Mouse (Mus musculus) C2C12 (cell line): Measurements from ENCODE around the gene Nol12. TPM values are rescaled to one million over a fixed set of nuclear protein-coding genes. Genes with fewer than 3 reads are reported as not detected.

ENCODE experiments used
- H3K27me3 ChIP-seq: one replicate; pipeline ENCODE4 v1.6.1; 2011; ENCODE audit not compliant: control insufficient read depth, insufficient read depth, insufficient read length
- H3K36me3 ChIP-seq: one replicate; pipeline ENCODE4 v1.6.1; 2011; ENCODE audit not compliant: control insufficient read depth, insufficient read depth
- H3K4me3 ChIP-seq: one replicate; pipeline ENCODE4 v1.5.1; 2011; ENCODE audit warnings: mild to moderate bottlenecking, control low read depth; ENCODE audit not compliant: poor library complexity, insufficient read depth, severe bottlenecking
- H3K79me2 ChIP-seq: one replicate; pipeline ENCODE4 v1.6.1; 2011; ENCODE audit not compliant: control insufficient read depth, insufficient read depth
- H3K79me3 ChIP-seq: one replicate; pipeline ENCODE4 v1.6.1; 2011; ENCODE audit warnings: low read depth, control low read depth
- H3ac ChIP-seq: one replicate; pipeline ENCODE3; 2011; ENCODE audit warnings: low read depth; ENCODE audit not compliant: control insufficient read depth, insufficient read length
- CEBPB ChIP-seq: IDR thresholded peaks from one replicate; pipeline ENCODE4 v1.6.1; 2011; ENCODE audit warnings: low read depth, mild to moderate bottlenecking, control low read depth, moderate library complexity
- CTCF ChIP-seq: IDR thresholded peaks from one replicate; pipeline ENCODE4 v1.5.1; 2011; ENCODE audit not compliant: control insufficient read depth, insufficient read depth, insufficient read length
- FOSL1 ChIP-seq: IDR thresholded peaks from one replicate; pipeline ENCODE4 v1.8.0; 2011; ENCODE audit warnings: mild to moderate bottlenecking, low read length; ENCODE audit not compliant: poor library complexity, insufficient read depth, severe bottlenecking
- MAX ChIP-seq: IDR thresholded peaks from one replicate; pipeline ENCODE4 v1.6.1; 2011; ENCODE audit warnings: mild to moderate bottlenecking, control low read depth
- MYOD1 ChIP-seq: IDR thresholded peaks from one replicate; pipeline ENCODE4 v1.6.1; 2011; ENCODE audit warnings: low read depth; ENCODE audit not compliant: control insufficient read depth, insufficient read length
- MYOG ChIP-seq: IDR thresholded peaks from one replicate; pipeline ENCODE4 v1.6.1; 2011; ENCODE audit not compliant: control insufficient read depth, insufficient read length; ENCODE audit errors: extremely low read depth
- USF1 ChIP-seq: IDR thresholded peaks from one replicate; pipeline ENCODE4 v1.6.1; 2011; ENCODE audit warnings: low read depth, mild to moderate bottlenecking, control low read depth, moderate library complexity
- microRNA-seq: library from miRNA; unstranded; fragments of <30 nt; microRNA quantifications from one replicate; pipeline ENCODE4, GENCODE M21; 2019; ENCODE audit warnings: borderline microRNAs expressed
- polyA plus RNA-seq: library from polyadenylated mRNA; unstranded; fragments of >200 nt; fragmentation: generic; extraction: Trizol; gene quantifications from one replicate; pipeline ENCODE4 v1.2.1, GENCODE M21; 2012; ENCODE audit warnings: missing spikeins

The Nol12 gene
- polyA plus RNA-seq, 1 experiment = 108 TPM

- Histone ChIP-seq H3K36me3 (peaks cover 48% of the 10 kb centered on the region), H3K4me3 (no peak overlapping the region), H3ac (no peak overlapping the region), H3K27me3 (no peaks in the 10 kb centered on the region), H3K79me3 (peaks cover 6% of the 10 kb centered on the region), H3K79me2 (peaks cover 32% of the 10 kb centered on the region)
- no peak for TF ChIP-seq MAX
Observed at GRCm38 (mm10) chr15:78989152-78990092, 54.7 kb downstream of the Nol12 start.

- Histone ChIP-seq H3K27me3 (no peaks in the 10 kb centered on the region), H3K79me3 (peaks cover 2% of the 10 kb centered on the region), H3K36me3 (peaks cover 48% of the 10 kb centered on the region), H3ac (no peak overlapping the region), H3K4me3 (no peak overlapping the region), H3K79me2 (peaks cover 26% of the 10 kb centered on the region)
- TF ChIP-seq MYOG = no peak
- TF ChIP-seq MYOD1 = no peak
Observed at GRCm38 (mm10) chr15:78990093-78990463, 55.3 kb downstream of the Nol12 start.

DNA sequence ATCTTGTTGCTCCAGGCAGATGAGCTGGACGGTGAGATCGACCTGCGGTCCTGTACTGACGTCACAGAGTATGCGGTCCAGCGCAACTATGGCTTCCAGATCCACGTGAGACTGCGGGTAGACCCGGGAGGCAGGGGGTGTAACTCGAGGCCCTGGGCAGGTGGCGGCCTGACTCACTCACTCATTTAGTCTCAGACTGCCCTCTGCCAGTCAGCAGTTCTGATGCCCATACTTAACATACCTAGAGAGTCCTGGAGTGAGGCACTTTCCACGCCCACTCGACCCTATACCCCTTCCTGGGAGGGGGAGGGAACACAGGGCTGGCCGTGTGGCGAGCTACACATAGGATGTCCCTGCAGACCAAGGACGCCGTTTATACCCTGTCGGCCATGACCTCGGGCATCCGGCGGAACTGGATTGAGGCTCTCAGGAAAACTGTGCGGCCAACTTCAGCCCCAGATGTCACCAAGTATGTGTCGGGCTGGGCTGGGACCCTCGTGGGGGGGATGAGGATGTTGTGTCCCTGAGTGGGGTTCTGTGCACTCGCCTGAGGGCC, 56.3 kb downstream of the Nol12 start:
- Histone ChIP-seq H3ac (no peak overlapping the region), H3K27me3 (no peaks in the 10 kb centered on the region), H3K79me2 (peaks cover 16% of the 10 kb centered on the region), H3K36me3 (peaks cover 48% of the 10 kb centered on the region), H3K4me3 (no peak overlapping the region), H3K79me3 (no peaks in the 10 kb centered on the region)
- TF ChIP-seq MYOG (no peak), MAX (no peak), CTCF (no peak), USF1 (no peak), CEBPB (no peak), FOSL1 (no peak), MYOD1 (no peak)

DNA sequence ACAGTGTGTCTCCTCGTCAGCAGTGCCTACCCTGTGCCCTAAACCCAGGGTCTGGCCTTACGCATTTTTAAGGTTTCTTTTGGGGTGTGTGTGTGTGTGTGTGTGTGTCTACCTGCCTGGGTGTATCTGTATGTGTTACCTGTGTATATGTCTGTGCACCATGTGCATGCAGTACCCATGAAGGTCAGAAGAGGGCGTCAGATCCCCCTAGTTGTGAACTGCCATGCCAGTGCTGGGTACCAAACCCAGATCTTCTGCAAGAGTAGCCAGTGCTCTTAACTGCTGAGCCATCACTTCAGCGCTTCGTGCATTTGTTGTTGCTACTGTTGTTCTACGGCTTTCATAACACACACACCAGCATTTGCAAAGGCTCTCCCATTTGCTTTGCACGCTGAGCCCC, 57.5 kb downstream of the Nol12 start:
- H3K36me3 ChIP-seq = peaks cover 48% of the 10 kb centered on the region
- no peak for TF ChIP-seq USF1
- no peak for TF ChIP-seq MYOG
- no peak for TF ChIP-seq MYOD1
- no peak for TF ChIP-seq MAX
- TF ChIP-seq CTCF = no peak
- TF ChIP-seq FOSL1 = no peak
- no peak for TF ChIP-seq CEBPB
- no peaks in the 10 kb centered on the region for H3K79me3 ChIP-seq
- H3ac ChIP-seq = no peak overlapping the region
- H3K79me2 ChIP-seq = peaks cover 4% of the 10 kb centered on the region
- H3K4me3 ChIP-seq = no peak overlapping the region
- no peaks in the 10 kb centered on the region for H3K27me3 ChIP-seq

DNA sequence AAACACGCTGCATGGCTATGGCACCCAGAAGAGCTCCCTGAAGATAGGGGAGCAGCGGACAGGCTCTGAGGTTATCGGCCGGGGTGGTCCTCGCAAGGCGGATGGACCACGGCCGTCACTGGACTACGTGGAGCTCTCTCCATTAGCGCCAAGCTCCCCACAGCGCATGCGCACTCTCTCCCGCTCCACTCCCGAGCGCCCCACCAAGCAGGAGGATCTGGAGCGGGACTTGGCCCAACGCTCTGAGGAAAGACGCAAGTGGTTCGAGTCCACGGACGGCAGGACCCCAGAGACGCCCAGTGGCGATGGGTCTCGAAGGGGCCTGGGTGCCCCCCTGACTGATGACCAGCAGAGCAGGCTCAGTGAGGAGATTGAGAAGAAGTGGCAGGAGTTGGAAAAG, 58.2 kb downstream of the Nol12 start:
- no peak for TF ChIP-seq MYOG
- TF ChIP-seq USF1 = no peak
- no peak overlapping the region for H3ac ChIP-seq
- no peaks in the 10 kb centered on the region for H3K27me3 ChIP-seq
- no peaks in the 10 kb centered on the region for H3K79me3 ChIP-seq
- H3K4me3 ChIP-seq = no peak overlapping the region
- no peaks in the 10 kb centered on the region for H3K79me2 ChIP-seq
- H3K36me3 ChIP-seq = peaks cover 48% of the 10 kb centered on the region

Small RNA genes lying within 50 kb of the gene (microRNA-seq; reads per million reads assigned to microRNA genes)
- gene Mir6955 = 0.24 reads per million

Other genes with a start within 250 kb of the Nol12 start
- gene Elfn2, start 216.2 kb upstream of the Nol12 start, polyA plus RNA-seq = not detected
- gene Mfng, start 161.5 kb upstream of the Nol12 start, polyA plus RNA-seq = not detected
- 0.73 TPM for gene Card10, start 131.9 kb upstream of the Nol12 start, polyA plus RNA-seq
- gene Cdc42ep1, start 92.3 kb upstream of the Nol12 start, polyA plus RNA-seq = 55.2 TPM
- gene Lgals2, start 79.4 kb upstream of the Nol12 start, polyA plus RNA-seq = 1.3 TPM
- gene Gga1, start 57.7 kb upstream of the Nol12 start, polyA plus RNA-seq = 71.2 TPM
- 0.07 TPM for gene Gm49510, start 35.3 kb upstream of the Nol12 start, polyA plus RNA-seq
- 23.4 TPM for gene Sh3bp1, start 35.2 kb upstream of the Nol12 start, polyA plus RNA-seq
- gene Pdxp, start 21.0 kb upstream of the Nol12 start, polyA plus RNA-seq = 25.1 TPM
- 18,755 TPM for gene Lgals1, start 8.2 kb upstream of the Nol12 start, polyA plus RNA-seq
- gene Triobp, start 12.8 kb downstream of the Nol12 start, polyA plus RNA-seq = 35.7 TPM
- 111 TPM for gene H1f0, start 93.5 kb downstream of the Nol12 start, polyA plus RNA-seq
- gene Galr3, start 107.0 kb downstream of the Nol12 start, polyA plus RNA-seq = not detected
- gene Ankrd54, start 128.0 kb downstream of the Nol12 start, polyA plus RNA-seq = 45.6 TPM
- 369 TPM for gene Eif3l, start 140.2 kb downstream of the Nol12 start, polyA plus RNA-seq
- 12.7 TPM for gene Micall1, start 174.0 kb downstream of the Nol12 start, polyA plus RNA-seq
- 436 TPM for gene Polr2f, start 206.1 kb downstream of the Nol12 start, polyA plus RNA-seq
- gene 1700088E04Rik, start 206.3 kb downstream of the Nol12 start, polyA plus RNA-seq = 5.6 TPM
- gene Sox10, start 230.3 kb downstream of the Nol12 start, polyA plus RNA-seq = not detected